Mouse (Mus musculus) gastrocnemius, postnatal 4 days (tissue): ENCODE data around the gene Spag9. TPM values are rescaled to one million over a fixed set of nuclear protein-coding genes. Genes with fewer than 3 reads are reported as not detected.
A peak's percentile ranks its signal among the peaks of the same experiment; 100 is the strongest.

Experiments
- DNase-seq, 2 experiments: peaks; one replicate each; pipeline ENCODE4 v3.0.0; 2021 to 2022; ENCODE audit warnings: low spot score in 2 of 2, mixed read lengths in 2 of 2
- total RNA-seq, 2 experiments: library from RNA; stranded (reverse); gene quantifications; 2 replicates each; pipeline ENCODE4 v1.2.3; 2021

The Spag9 gene
- total RNA-seq, 2 experiments from 2014 or later: 132 to 149 TPM

GRCm38 (mm10) chr11:94130118-94131095, 134.5 kb downstream of the Spag9 start:
- DNase-seq: no peak

- DNase-seq: peak; percentile 78 to 86
Observed at GRCm38 (mm10) chr11:94133344-94133955, 137.6 kb downstream of the Spag9 start.

- peak; percentile 64 to 81 for DNase-seq
Observed at GRCm38 (mm10) chr11:94134076-94134838, 138.4 kb downstream of the Spag9 start.

GRCm38 (mm10) chr11:94135581-94136001, 139.7 kb downstream of the Spag9 start:
- peak; percentile 15 to 36 for DNase-seq

GRCm38 (mm10) chr11:94136656-94137055, 140.8 kb downstream of the Spag9 start:
- peak; percentile 60 to 78 for DNase-seq

GRCm38 (mm10) chr11:94137326-94138061, 141.6 kb downstream of the Spag9 start:
- DNase-seq: peak in 1 of 2 experiments; percentile 53

GRCm38 (mm10) chr11:94138411-94139231, 142.7 kb downstream of the Spag9 start:
- DNase-seq: peak in 1 of 2 experiments; percentile 44

- no peak for DNase-seq
Observed at GRCm38 (mm10) chr11:94139232-94139620, 143.3 kb downstream of the Spag9 start.

GRCm38 (mm10) chr11:94140540-94140939, 144.6 kb downstream of the Spag9 start:
- DNase-seq: no peak

GRCm38 (mm10) chr11:94141564-94141963, 145.7 kb downstream of the Spag9 start:
- no peak for DNase-seq

GRCm38 (mm10) chr11:94143336-94143735, 147.4 kb downstream of the Spag9 start:
- no peak for DNase-seq

- DNase-seq: peak; percentile 61 to 83
Observed at GRCm38 (mm10) chr11:94144771-94145539, 149.1 kb downstream of the Spag9 start.

- no peak for DNase-seq
Observed at GRCm38 (mm10) chr11:94146049-94146605, 150.2 kb downstream of the Spag9 start.

GRCm38 (mm10) chr11:94146733-94147485, 151.0 kb downstream of the Spag9 start:
- no peak for DNase-seq

GRCm38 (mm10) chr11:94148105-94148696, 152.3 kb downstream of the Spag9 start:
- DNase-seq: no peak

GRCm38 (mm10) chr11:94148931-94149491, 153.1 kb downstream of the Spag9 start:
- DNase-seq: no peak
